Mouse (Mus musculus): ENCODE measurements around the gene Zmym5.
"Not testable (repeated sequence)": the region's sequence is repeated elsewhere in the genome, so short reads cannot be mapped to it uniquely, and the experiment has no call there.

Zmym5 gene

GRCm38 (mm10) chr14:56811701-56812339, at the start of gene Zmym5:
Gene Zmym5, minus strand, starts transcription at chr14:56811716.
- DNase-seq (ENCODE audit: low read depth): peak; percentile 45

GRCm38 (mm10) chr14:56849681-56850080, 38.2 kb upstream of the Zmym5 start:
- no peak for DNase-seq (ENCODE audit: low read depth)

- DNase-seq (ENCODE audit: low read depth): no peak
These were observed 36.8 kb upstream of the Zmym5 start for GRCm38 (mm10) chr14:56848322-56848721.

GRCm38 (mm10) chr14:56844507-56844906, 33.0 kb upstream of the Zmym5 start:
- DNase-seq (ENCODE audit: low read depth): no peak

GRCm38 (mm10) chr14:56844033-56844432, 32.5 kb upstream of the Zmym5 start:
- no peak for DNase-seq (ENCODE audit: low read depth)

GRCm38 (mm10) chr14:56834576-56834975, 23.1 kb upstream of the Zmym5 start:
- not testable (repeated sequence) for DNase-seq (ENCODE audit: low read depth)

- DNase-seq (ENCODE audit: low read depth): not testable (repeated sequence)
These were observed 21.7 kb upstream of the Zmym5 start for GRCm38 (mm10) chr14:56833211-56833610.

- no peak for DNase-seq (ENCODE audit: low read depth)
These were observed 21.1 kb upstream of the Zmym5 start for GRCm38 (mm10) chr14:56832563-56833113.

GRCm38 (mm10) chr14:56832147-56832546, 20.6 kb upstream of the Zmym5 start:
- DNase-seq (ENCODE audit: low read depth): no peak

- DNase-seq (ENCODE audit: low read depth): no peak
These were observed 19.1 kb upstream of the Zmym5 start for GRCm38 (mm10) chr14:56830491-56831045.

- DNase-seq (ENCODE audit: low read depth): no peak
These were observed 13.0 kb upstream of the Zmym5 start for GRCm38 (mm10) chr14:56824562-56824961.

- DNase-seq (ENCODE audit: low read depth): no peak
These were observed 6.1 kb upstream of the Zmym5 start for GRCm38 (mm10) chr14:56817616-56818015.

- no peak for DNase-seq (ENCODE audit: low read depth)
These were observed 5.6 kb upstream of the Zmym5 start for GRCm38 (mm10) chr14:56817131-56817530.

- no peak for DNase-seq (ENCODE audit: low read depth)
These were observed 5.0 kb upstream of the Zmym5 start for GRCm38 (mm10) chr14:56816541-56816940.

GRCm38 (mm10) chr14:56812520-56813036, 1.1 kb upstream of the Zmym5 start:
- peak; percentile 83 for DNase-seq (ENCODE audit: low read depth)

GRCm38 (mm10) chr14:56810781-56811690, 480 bp downstream of the Zmym5 start:
- DNase-seq (ENCODE audit: low read depth): not testable (repeated sequence)

GRCm38 (mm10) chr14:56793243-56793642, 18.3 kb downstream of the Zmym5 start:
- no peak for DNase-seq (ENCODE audit: low read depth)

- no peak for DNase-seq (ENCODE audit: low read depth)
These were observed 26.9 kb downstream of the Zmym5 start for GRCm38 (mm10) chr14:56784575-56784974.

GRCm38 (mm10) chr14:56778933-56779300, 32.6 kb downstream of the Zmym5 start:
- no peak for DNase-seq (ENCODE audit: low read depth)

GRCm38 (mm10) chr14:56778200-56778932, 33.1 kb downstream of the Zmym5 start, which contains the start of gene Pspc1:
Gene Pspc1, minus strand, starts transcription at chr14:56778316.
- peak; percentile 97 for DNase-seq (ENCODE audit: low read depth)

GRCm38 (mm10) chr14:56777360-56778136, 34.0 kb downstream of the Zmym5 start:
- DNase-seq (ENCODE audit: low read depth): peak; percentile 43

All from c-Kit-positive CD71-negative TER-119-negative erythroid progenitor cells, embryonic 14.5 days (primary cell).